Mouse (Mus musculus): ENCODE data around the gene Wfikkn1. TPM values are rescaled to one million over a fixed set of nuclear protein-coding genes. Genes with fewer than 3 reads are reported as not detected.

The Wfikkn1 gene
- polyA plus RNA-seq, 1 experiment from 2014 or later, result 0.63 TPM

DNA sequence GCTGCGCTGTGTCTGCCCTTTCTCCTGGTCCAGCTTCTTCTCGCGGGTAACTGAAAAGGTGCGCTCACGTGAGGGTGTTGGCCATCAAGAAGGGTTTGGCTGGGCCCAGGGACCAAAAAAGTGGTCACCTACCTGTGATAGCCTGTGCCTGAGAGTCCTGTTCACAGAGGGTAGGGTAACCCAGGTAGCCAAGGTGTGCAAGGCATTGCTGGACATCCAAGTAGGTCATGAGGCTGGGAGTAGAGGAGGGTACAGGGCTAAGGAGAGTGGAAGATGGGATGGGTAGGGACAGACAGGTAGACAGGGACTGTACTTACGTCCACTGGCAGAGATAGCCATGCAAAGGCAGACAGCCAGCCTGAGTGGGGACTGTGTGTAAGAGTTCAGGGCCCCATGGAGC, 40.1 kb downstream of the Wfikkn1 start:
- no peaks in the 10 kb centered on the region for H3K9me3 ChIP-seq
- no peak overlapping the region for H3K4me2 ChIP-seq
- no peak overlapping the region for H3K4me3 ChIP-seq
- ATAC-seq (ENCODE audit: insufficient number of reproducible peaks, low FRiP score, low TSS enrichment, low read depth), result no peak
- WGBS, result 96% methylated on average over 6 of the region's 6 CpGs
- no peaks in the 10 kb centered on the region for H3K27me3 ChIP-seq
- H3K4me1 ChIP-seq, result peaks cover 40% of the 10 kb centered on the region
- peaks cover 53% of the 10 kb centered on the region for H3K36me3 ChIP-seq
- no peak overlapping the region for H3K9ac ChIP-seq
- no peak overlapping the region for H3K27ac ChIP-seq

DNA sequence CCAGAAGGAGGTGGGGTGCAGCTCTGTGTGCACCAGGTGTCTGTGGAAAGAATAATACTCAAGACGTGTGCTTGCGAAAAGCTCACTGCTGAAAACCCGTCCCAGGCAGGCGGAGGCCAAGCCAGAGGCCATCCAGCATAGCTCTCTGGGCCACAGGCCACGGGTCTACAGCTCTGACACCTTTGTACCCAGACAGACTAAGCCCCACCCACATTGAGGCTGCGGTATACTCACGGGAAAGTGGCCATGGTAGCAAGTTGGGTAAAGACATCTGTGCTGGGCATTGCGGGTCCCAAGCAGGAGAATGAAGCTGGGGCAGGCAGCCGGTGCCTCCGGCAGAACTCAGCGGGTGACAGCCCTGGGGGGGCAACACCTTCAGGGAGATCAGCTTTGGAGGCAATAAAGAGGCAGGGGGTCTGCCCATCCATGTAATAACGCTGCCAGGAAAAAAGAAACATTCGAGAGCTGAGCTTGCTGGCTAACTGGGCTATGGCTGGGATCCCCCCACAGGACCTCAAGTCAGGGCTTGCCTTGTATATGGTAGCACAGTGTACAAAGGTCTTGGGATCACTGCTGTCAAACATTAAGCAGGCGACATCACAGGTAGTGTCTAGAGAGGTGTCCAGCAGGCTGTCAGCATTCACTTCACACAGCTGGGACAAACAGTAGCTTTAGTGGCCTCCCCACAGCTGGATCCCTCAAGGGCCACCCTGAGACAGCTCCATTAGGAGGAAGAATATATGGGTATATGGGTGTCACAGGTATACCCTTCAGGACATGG, 41.0 kb downstream of the Wfikkn1 start:
- 79% methylated on average over 14 of the region's 14 CpGs for WGBS
- Histone ChIP-seq H3K4me3 (no peak overlapping the region), H3K9ac (no peak overlapping the region), H3K36me3 (peaks cover 61% of the 10 kb centered on the region), H3K27me3 (no peaks in the 10 kb centered on the region), H3K27ac (no peak overlapping the region), H3K4me1 (peaks cover 44% of the 10 kb centered on the region), H3K9me3 (no peaks in the 10 kb centered on the region), H3K4me2 (no peak overlapping the region)
- ATAC-seq (ENCODE audit: insufficient number of reproducible peaks, low FRiP score, low TSS enrichment, low read depth), result no peak

DNA sequence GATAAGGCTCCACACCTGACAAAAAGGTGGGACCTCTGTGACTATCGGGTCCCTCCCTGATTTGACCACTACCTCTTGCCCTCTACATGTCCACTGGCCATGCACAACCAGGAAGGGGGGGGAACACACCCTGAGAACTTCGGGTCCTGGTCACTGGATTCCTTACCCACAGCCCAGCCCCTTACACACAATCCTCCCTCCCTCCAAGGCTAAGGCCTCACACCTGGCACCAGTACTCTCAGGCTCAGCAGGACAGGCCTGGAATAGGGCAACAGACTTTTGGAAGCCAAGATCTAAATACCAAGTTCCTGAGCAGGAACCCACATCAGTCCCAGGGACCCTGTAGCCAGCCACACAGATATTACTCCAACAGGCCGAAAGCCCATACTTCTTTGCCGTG, 41.8 kb downstream of the Wfikkn1 start:
- Histone ChIP-seq H3K4me3 (no peak overlapping the region), H3K4me2 (no peak overlapping the region), H3K36me3 (peaks cover 61% of the 10 kb centered on the region), H3K27me3 (no peaks in the 10 kb centered on the region), H3K9ac (no peak overlapping the region), H3K4me1 (peaks cover 49% of the 10 kb centered on the region), H3K9me3 (no peaks in the 10 kb centered on the region), H3K27ac (no peak overlapping the region)
- no peak for ATAC-seq (ENCODE audit: insufficient number of reproducible peaks, low FRiP score, low TSS enrichment, low read depth)
- WGBS, result 84% methylated on average over 4 of the region's 4 CpGs

GRCm38 (mm10) chr17:25837533-25837932, 43.1 kb downstream of the Wfikkn1 start:
- H3K4me3 ChIP-seq, result peak overlapping the region; percentile 38; the same call in 1 of the 2 replicates
- no peak for ATAC-seq (ENCODE audit: insufficient number of reproducible peaks, low FRiP score, low TSS enrichment, low read depth)

GRCm38 (mm10) chr17:25837076-25837410, 43.6 kb downstream of the Wfikkn1 start, which contains the start of gene Rhbdl1:
Gene Rhbdl1, minus strand, starts transcription at chr17:25837295.
- 3% methylated on average over 29 of the region's 29 CpGs for WGBS
- Histone ChIP-seq H3K4me3 (peak within 1 kb of the TSS; percentile 38), H3K27ac (peak within 1 kb of the TSS; percentile 47; the same call in 1 of the 2 replicates), H3K4me1 (peaks cover 43% of the 10 kb centered on the region), H3K9ac (peak within 1 kb of the TSS; percentile 41), H3K27me3 (no peaks in the 10 kb centered on the region), H3K36me3 (peaks cover 52% of the 10 kb centered on the region), H3K9me3 (no peaks in the 10 kb centered on the region), H3K4me2 (peak within 1 kb of the TSS; percentile 86)
- ATAC-seq (ENCODE audit: insufficient number of reproducible peaks, low FRiP score, low TSS enrichment, low read depth), result no peak

More at GRCm38 (mm10) chr17:25837533-25837932, 43.1 kb downstream of the Wfikkn1 start:
- H3K36me3 ChIP-seq, result peaks cover 57% of the 10 kb centered on the region
- 0 out of 2 replicates have a peak overlapping the region, but pooled peaks have one; percentile 41 for H3K9ac ChIP-seq
- no peaks in the 10 kb centered on the region for H3K9me3 ChIP-seq
- H3K27me3 ChIP-seq, result no peaks in the 10 kb centered on the region
- peaks cover 42% of the 10 kb centered on the region for H3K4me1 ChIP-seq
- 60% methylated on average over 3 of the region's 3 CpGs for WGBS
- peak overlapping the region; percentile 75; the same call in 1 of the 2 replicates for H3K4me2 ChIP-seq
- 0 out of 2 replicates have a peak overlapping the region, but pooled peaks have one; percentile 47 for H3K27ac ChIP-seq

GRCm38 (mm10) chr17:25836397-25837075, 44.1 kb downstream of the Wfikkn1 start:
- Histone ChIP-seq H3K9ac (peak overlapping the region; percentile 41), H3K36me3 (peaks cover 49% of the 10 kb centered on the region), H3K27me3 (no peaks in the 10 kb centered on the region), H3K4me1 (peaks cover 48% of the 10 kb centered on the region), H3K27ac (peak overlapping the region; percentile 47; the same call in 1 of the 2 replicates), H3K4me2 (peak overlapping the region; percentile 86), H3K9me3 (no peaks in the 10 kb centered on the region), H3K4me3 (peak overlapping the region; percentile 38)
- ATAC-seq (ENCODE audit: insufficient number of reproducible peaks, low FRiP score, low TSS enrichment, low read depth), result no peak
- 22% methylated on average over 23 of the region's 23 CpGs for WGBS

DNA sequence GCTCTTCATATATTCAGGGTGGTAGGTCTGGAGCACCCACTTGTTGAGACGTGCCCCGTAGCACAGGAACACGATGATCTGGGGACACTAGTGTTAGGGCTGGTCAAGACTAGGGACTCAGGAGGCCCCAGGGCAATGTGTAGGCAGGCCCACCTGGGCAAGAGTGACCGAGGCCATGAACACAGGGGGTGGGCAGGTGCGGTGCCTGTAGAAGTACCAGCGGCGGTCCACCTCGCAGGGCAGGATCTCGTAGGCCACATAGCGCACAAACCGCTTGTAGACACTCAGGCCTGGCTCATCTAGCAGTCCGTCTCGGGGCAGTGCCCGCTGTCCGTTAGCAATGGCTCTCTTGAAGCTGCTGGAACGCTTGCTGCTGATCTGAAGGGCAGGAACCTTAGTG, 44.8 kb downstream of the Wfikkn1 start:
- Histone ChIP-seq H3K9me3 (no peaks in the 10 kb centered on the region), H3K4me2 (peak overlapping the region; percentile 86), H3K9ac (no peak overlapping the region), H3K36me3 (peaks cover 49% of the 10 kb centered on the region), H3K27ac (no peak overlapping the region), H3K4me1 (peaks cover 55% of the 10 kb centered on the region), H3K4me3 (peak overlapping the region; percentile 38), H3K27me3 (no peaks in the 10 kb centered on the region)
- ATAC-seq (ENCODE audit: insufficient number of reproducible peaks, low FRiP score, low TSS enrichment, low read depth), result no peak
- WGBS, result 87% methylated on average over 16 of the region's 16 CpGs

GRCm38 (mm10) chr17:25835301-25835700, 45.4 kb downstream of the Wfikkn1 start:
- Histone ChIP-seq H3K9me3 (no peaks in the 10 kb centered on the region), H3K36me3 (peaks cover 49% of the 10 kb centered on the region), H3K27ac (no peak overlapping the region), H3K27me3 (no peaks in the 10 kb centered on the region), H3K4me3 (peak overlapping the region; percentile 38; the same call in 1 of the 2 replicates), H3K9ac (no peak overlapping the region), H3K4me1 (peaks cover 60% of the 10 kb centered on the region), H3K4me2 (peak overlapping the region; percentile 86)
- 88% methylated on average over 7 of the region's 7 CpGs for WGBS
- ATAC-seq (ENCODE audit: insufficient number of reproducible peaks, low FRiP score, low TSS enrichment, low read depth), result no peak

- peak overlapping the region; percentile 97 for H3K27ac ChIP-seq
- H3K27me3 ChIP-seq, result no peaks in the 10 kb centered on the region
- peak overlapping the region; percentile 81; the same call in 1 of the 2 replicates for H3K9ac ChIP-seq
- H3K4me2 ChIP-seq, result peak overlapping the region; percentile 86
- H3K9me3 ChIP-seq, result no peaks in the 10 kb centered on the region
- peaks cover 66% of the 10 kb centered on the region for H3K4me1 ChIP-seq
- ATAC-seq (ENCODE audit: insufficient number of reproducible peaks, low FRiP score, low TSS enrichment, low read depth), result no peak
- H3K4me3 ChIP-seq, result peak overlapping the region; percentile 77
- H3K36me3 ChIP-seq, result peaks cover 45% of the 10 kb centered on the region
- 76% methylated on average over 12 of the region's 12 CpGs for WGBS
Measured at GRCm38 (mm10) chr17:25834595-25835222, 45.9 kb downstream of the Wfikkn1 start.

- 31% methylated on average over 6 of the region's 6 CpGs for WGBS
- H3K4me1 ChIP-seq, result peaks cover 70% of the 10 kb centered on the region
- ATAC-seq (ENCODE audit: insufficient number of reproducible peaks, low FRiP score, low TSS enrichment, low read depth), result no peak
Measured at GRCm38 (mm10) chr17:25833961-25834594, 46.6 kb downstream of the Wfikkn1 start.

GRCm38 (mm10) chr17:25833291-25833663, 47.4 kb downstream of the Wfikkn1 start, which contains the start of gene Stub1:
Gene Stub1, minus strand, starts transcription at chr17:25833404.
- peak within 1 kb of the TSS; percentile 81 for H3K9ac ChIP-seq
- ATAC-seq (ENCODE audit: insufficient number of reproducible peaks, low FRiP score, low TSS enrichment, low read depth), result peak; percentile 55
- WGBS, result under 1% methylated on average over 24 of the region's 24 CpGs
- H3K36me3 ChIP-seq, result peaks cover 32% of the 10 kb centered on the region
- no peaks in the 10 kb centered on the region for H3K27me3 ChIP-seq
- H3K4me1 ChIP-seq, result peaks cover 73% of the 10 kb centered on the region
- peak within 1 kb of the TSS; percentile 86 for H3K4me2 ChIP-seq
- H3K9me3 ChIP-seq, result no peaks in the 10 kb centered on the region
- peak within 1 kb of the TSS; percentile 77 for H3K4me3 ChIP-seq
- peak within 1 kb of the TSS; percentile 97 for H3K27ac ChIP-seq

More at GRCm38 (mm10) chr17:25833961-25834594, 46.6 kb downstream of the Wfikkn1 start:
- H3K4me3 ChIP-seq, result peak overlapping the region; percentile 77
- H3K9me3 ChIP-seq, result no peaks in the 10 kb centered on the region
- peaks cover 39% of the 10 kb centered on the region for H3K36me3 ChIP-seq
- peak overlapping the region; percentile 86 for H3K4me2 ChIP-seq
- H3K27me3 ChIP-seq, result no peaks in the 10 kb centered on the region
- H3K9ac ChIP-seq, result peak overlapping the region; percentile 81
- H3K27ac ChIP-seq, result peak overlapping the region; percentile 97
